Mouse (Mus musculus) brain, embryonic 14.5 days (tissue): ENCODE measurements around the gene Stxbp6. TPM values are rescaled to one million over a fixed set of nuclear protein-coding genes. Genes with fewer than 3 reads are reported as not detected.
"Not testable (repeated sequence)": the region's sequence is repeated elsewhere in the genome, so short reads cannot be mapped to it uniquely, and the experiment has no call there.

Source experiments
- DNase-seq: peaks from one replicate; pipeline ENCODE4 v3.0.0-alpha.2; 2011; ENCODE audit warnings: low read depth
- CTCF ChIP-seq: fragments of 200-500 bp; IDR thresholded peaks from 2 replicates; pipeline ENCODE4 v1.5.1; 2012; ENCODE audit warnings: inconsistent platforms, mild to moderate bottlenecking, moderate library complexity, borderline replicate concordance; ENCODE audit not compliant: insufficient read depth, insufficient read length; ENCODE audit errors: extremely low read depth
- POLR2A ChIP-seq: fragments of 200-500 bp; IDR thresholded peaks from 2 replicates; pipeline ENCODE4 v1.6.1; 2012; ENCODE audit warnings: mild to moderate bottlenecking, inconsistent platforms, borderline replicate concordance; ENCODE audit not compliant: poor library complexity, insufficient read depth, insufficient read length, severe bottlenecking; ENCODE audit errors: extremely low read depth
- polyA plus RNA-seq: library from polyadenylated mRNA; depleted of rRNA; stranded (reverse); fragments of >200 nt; gene quantifications from 2 replicates; pipeline ENCODE4 v1.2.3, GENCODE M21; 2012

Stxbp6 gene
- polyA plus RNA-seq, 1 experiment: 11.0 TPM

DNA sequence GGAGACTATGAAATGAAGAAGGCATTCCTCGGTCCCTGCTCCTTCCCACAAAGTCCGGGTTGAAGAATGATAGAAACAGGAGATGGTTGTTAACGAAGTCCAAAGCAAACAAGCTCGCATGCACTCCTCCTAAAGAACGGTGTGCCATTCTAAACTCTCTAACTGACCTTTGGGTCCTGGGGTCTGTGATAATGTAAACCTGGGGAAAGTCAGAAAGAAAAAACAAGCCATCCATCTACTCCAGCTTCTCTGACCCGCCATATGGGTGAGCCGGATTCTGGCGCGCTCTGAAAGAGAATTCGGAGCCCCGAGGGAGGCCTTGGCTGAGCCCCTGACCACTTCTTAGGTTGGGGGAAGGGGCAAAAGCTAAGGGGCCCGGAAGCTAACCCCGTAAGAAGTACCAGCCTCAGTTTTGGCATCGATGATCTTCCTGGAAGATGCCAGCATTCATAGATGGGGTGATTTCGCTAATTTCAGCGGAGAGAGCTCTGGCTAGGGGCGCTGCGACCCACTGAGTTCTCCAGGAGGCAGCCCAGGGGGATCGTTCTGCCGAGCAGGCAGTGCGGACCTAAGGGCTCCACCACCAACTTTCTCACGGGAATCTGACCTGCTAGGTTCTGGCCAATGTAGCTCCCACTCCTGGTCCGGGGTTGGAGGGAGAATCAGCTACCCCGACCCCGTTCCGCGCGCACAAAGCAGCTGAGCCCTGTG lies 1.0 kb downstream of the Stxbp6 start:
- peak; percentile 62 for DNase-seq
- TF ChIP-seq POLR2A: no peak
- no peak for TF ChIP-seq CTCF

DNA sequence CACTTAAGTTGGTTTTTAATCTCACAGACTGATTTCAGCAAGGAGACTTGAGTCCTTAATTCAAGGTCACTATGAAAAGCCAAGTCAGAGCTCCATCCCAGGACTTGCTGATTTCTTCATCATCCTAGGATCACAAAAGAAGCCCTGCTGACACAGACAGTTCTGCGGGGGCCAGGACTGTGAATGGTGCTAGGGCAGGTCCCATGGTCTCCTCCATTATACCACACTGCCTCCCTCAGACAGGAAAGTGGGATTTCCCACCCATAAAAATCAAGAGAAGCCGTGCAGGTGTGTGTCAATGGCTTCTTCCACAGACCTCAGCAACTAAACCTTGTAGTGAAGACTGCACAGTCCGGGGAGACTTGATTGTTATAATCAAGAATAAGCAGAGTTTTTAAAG lies 2.3 kb downstream of the Stxbp6 start:
- DNase-seq: peak; percentile 36
- no peak for TF ChIP-seq CTCF
- no peak for TF ChIP-seq POLR2A

DNA sequence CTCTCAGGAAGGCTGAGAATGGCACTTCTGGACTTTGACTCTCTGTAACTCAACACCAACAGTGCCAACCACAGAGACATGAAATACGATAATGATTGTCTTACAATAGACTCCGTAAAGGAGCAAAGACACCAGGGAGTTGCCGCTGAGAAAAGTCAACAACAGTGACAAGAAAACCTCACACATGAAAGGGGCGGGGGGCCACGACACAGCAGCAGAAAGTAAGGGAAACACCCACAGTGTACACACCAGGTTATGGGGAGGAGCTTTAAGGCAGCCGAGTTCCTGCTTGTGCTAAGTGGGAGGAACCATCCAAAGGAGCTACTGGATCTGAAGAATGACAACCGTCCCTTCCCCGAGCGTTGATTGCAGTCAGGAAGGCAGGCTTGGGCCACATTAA lies 4.3 kb downstream of the Stxbp6 start:
- no peak for DNase-seq
- TF ChIP-seq CTCF: no peak
- no peak for TF ChIP-seq POLR2A

DNA sequence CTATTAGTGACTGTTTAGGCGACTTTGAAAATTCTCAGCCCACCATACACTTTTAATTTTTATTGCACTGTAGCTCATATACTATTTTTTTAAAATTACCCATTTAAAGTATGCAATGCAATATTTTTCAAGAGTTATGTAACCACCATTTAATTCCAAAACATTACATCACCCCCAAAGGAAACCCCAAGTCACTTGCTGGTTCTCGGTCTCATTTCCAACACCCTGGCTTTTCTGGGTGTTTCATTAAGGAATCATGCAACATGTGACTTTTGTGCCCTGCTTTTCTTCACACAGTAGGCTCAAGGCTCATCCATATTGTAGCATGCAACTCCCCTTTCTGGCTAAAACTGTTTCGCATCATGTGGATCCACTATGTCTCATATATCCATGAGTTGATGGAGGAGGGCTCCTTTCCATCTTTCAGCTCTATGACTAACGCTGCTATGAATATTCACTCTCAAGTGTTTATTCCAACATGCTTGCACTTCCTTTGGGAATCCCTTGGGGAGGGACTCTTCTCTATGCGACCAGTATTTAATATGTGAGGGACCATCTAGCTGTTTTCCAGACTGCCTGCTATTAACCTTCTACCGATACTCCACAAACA lies 6.3 kb downstream of the Stxbp6 start:
- no peak for DNase-seq
- TF ChIP-seq POLR2A: no peak
- TF ChIP-seq CTCF: no peak

DNA sequence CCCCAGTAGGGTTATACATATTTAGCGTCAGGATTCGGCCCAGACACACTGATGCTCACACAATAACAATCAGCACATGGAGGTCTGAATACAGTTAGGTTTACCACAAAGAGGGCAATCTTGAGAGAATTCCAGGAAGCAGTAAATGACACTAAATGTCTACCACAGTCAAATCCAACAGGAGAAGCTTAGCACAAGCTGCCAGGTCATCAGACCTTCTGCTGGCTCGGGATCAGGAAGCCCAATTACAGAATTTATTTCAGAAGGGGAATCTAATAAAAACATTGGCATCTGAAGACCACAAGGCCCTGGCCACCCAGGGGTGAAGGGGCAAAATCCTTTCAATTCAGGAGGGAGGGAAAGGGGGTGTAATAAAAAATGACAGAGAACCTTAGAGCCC lies 6.8 kb downstream of the Stxbp6 start:
- TF ChIP-seq POLR2A (no peak), CTCF (no peak)
- no peak for DNase-seq

DNA sequence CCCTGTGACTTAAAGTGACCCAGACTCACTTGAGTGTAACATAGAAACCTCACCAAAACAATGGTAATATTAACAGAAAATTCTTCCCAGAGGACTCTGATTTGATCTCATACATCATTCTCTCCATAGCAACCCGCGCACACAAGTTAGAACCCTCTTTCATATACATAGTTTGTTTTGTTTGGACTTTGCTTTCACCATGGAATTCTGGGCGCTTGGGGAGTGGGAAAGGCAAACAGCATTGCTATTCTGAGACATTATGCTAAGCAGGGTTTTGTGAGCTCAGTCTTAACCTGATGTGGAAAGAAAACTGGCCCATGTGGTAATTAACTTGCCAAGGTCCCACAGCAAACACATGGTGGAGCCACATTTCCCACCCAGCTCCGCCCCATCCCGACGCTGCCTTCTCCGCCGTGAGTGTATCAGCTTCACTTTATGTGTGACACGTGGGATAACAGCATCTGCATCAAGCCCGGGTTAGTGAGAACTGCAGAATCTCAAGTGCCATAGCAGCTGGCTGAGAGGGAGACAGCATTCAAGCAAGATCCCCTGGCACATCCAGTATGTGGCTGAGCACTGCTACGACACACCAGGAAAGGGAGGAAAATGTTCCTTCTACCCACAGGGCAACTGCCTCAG lies 7.3 kb downstream of the Stxbp6 start:
- peak; percentile 77 for DNase-seq
- TF ChIP-seq CTCF (no peak), POLR2A (no peak)

DNA sequence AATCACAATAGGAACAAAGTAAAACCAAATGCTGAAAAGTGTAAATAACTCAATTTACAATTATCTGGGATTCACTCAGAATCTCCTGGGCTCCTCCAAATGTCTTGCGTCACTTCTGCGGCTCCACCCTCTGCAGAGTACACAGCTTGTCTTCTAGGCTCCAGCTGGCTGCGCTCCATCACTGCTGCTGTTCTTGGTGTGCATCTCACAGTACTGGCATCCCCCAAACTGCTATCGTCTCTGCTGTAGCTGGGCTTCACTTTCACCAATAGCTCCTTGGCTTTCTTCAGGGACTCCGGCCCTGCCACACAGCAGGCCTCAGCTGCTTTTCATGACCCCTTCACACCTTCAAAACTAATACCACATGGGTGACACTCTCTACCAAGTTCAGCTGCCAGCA lies 10.9 kb downstream of the Stxbp6 start:
- DNase-seq: peak; percentile 50
- TF ChIP-seq CTCF: no peak

DNA sequence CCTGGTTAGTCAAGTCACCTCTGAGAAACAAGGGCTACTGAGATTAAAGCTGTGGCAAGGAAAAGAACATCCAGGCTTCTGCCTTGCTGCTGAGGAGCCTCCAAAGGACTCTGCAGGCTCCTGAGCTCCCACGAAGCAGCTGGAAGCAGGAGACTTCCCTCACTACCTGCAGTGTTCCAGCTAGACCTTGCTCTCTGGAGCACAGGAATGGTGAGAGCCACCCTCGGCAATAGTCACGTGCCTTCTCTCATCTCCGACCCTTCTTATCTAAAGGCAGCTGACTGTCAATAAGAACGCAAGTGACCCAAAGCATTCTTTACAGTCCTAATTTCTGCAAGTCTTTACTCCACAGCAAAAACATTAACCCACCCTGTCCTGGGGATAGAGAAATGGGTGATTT lies 13.2 kb downstream of the Stxbp6 start:
- no peak for TF ChIP-seq POLR2A
- no peak for TF ChIP-seq CTCF
- DNase-seq: no peak

DNA sequence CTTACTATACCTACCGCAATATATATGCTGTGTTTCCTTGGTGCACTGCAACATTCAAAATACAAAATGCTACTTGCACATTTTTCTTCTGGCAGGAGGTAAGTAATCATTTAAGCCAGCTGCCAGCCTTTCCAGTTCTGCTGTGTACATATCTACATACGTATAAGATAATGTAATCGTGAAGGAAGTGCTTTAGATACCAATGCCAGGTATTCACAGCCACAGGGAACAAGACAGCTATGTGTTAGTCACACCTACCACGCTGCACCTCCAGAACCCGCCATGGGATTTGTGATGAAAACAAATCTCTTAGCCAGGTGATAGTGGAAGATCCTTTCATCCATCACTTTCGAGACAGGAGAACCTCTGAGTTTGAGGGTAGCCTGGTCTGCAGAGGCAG lies 13.7 kb downstream of the Stxbp6 start:
- TF ChIP-seq CTCF (no peak), POLR2A (no peak)

DNA sequence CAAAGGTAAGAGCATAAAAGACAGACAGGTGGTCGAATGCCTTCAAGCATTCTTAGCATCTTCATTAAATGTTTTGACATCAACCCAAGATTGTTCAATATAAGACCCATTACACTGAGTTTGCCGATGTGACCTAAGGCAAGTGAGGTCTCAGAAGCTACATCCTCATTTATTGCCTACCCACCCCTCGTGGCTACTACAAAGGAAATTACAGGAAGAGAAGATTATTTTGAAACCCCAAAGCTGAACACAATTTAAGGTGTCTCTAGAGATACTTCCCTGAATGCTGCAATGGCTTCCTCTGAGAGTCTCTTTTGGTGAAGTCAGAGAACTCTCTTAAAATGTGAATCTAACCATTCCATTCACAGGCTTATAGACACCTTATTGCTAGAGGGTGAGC lies 16.5 kb downstream of the Stxbp6 start:
- no peak for DNase-seq
- TF ChIP-seq CTCF (no peak), POLR2A (no peak)

More for the DNA sequence above, 13.7 kb downstream of the Stxbp6 start:
- DNase-seq: no peak

DNA sequence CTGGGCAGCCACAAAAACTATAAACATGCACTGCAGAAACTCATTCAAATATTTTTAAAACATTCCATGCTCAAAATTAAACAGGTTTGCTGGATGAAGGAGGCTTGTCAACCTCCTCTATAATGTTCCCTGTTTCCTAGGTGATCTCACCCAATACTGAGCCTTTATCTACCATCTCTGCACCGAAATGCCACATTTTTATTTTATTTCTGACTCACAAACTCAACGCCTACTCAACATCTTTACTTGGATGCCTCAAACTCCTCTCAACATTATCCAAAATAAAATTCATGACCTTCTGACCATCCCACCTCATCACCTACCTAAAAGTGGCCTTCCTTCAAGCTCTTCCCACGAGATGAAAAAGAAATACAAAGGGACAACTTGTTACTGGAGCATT lies 18.1 kb downstream of the Stxbp6 start:
- DNase-seq: no peak
- no peak for TF ChIP-seq CTCF
- no peak for TF ChIP-seq POLR2A

DNA sequence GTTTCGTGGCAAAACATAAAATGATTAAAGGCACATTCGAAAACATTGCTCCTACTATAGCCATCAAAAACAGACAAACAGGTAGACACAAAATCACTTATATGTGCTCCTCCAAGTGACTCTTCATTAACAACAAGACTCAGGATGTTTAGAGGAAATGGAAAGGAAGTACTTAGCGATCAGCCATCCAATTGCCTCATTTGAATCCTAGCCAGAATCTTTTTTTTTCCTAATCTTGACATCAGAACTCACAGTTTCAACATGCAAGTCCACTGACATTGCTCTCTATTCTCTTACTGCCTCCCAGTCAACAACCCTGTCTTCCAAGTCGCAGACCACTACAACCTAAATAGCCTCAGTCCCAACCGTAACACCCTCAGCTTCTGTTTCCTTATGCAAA lies 21.2 kb downstream of the Stxbp6 start:
- no peak for DNase-seq
- TF ChIP-seq CTCF: no peak
- no peak for TF ChIP-seq POLR2A

DNA sequence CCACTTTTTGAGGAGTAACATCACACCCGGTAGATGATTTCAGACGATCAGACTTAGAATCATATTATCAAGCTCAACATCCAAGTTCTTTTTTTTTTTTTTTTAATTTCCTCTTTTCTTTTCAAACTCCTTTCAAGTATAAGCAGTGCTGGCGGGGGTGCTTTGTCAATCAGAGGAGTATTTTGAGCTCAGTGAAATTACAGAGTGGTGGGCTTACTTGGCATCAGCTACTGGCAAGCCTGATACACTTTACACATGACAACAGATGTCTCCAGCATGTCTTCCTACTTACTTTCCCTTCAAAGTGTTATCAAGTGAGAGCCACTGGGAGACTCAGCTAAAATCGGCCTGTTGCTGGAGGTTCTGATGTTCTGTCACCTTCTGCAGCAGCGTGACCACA lies 21.6 kb downstream of the Stxbp6 start:
- no peak for TF ChIP-seq POLR2A
- no peak for TF ChIP-seq CTCF
- peak; percentile 48 for DNase-seq

DNA sequence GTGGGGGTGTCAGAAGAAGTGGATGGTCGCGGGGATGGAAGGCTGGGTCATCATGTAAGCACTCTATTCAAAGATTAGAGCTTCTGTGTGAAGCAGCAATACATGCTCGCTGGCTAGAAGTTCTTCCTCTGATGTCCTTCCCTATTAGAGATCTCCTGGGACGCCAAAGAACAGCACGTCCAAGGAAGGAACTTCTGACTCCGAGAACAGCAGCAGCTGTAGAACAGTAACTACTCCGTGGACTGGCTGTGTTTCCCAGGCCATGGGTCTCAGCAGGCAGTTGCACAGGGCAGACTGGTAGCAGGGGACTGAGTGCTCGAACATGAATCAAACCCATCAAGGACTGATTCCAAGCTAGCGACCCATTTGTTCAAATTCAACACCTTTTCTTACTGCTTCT lies 24.6 kb downstream of the Stxbp6 start:
- DNase-seq: no peak
- no peak for TF ChIP-seq POLR2A
- TF ChIP-seq CTCF: no peak

DNA sequence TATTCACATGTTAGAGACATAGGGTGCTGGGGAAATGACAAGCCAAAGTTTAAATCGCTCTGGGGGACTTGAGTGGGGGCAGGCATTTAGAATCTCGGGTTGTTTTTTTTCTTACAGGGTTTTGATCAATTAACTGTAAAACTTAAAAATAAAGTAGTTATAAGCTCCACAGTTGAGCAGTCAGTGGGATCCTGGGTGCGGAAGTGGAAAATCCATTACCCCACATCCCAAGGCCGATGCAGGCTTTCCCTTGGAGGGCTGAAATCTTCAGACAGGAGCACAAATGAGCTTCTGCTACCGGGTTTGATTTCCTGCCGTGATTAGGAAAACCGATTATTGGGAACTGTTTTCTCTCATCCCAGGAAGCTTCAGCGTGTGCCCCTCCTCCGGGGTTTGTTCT lies 26.8 kb downstream of the Stxbp6 start:
- not testable (repeated sequence) for DNase-seq
